Mouse (Mus musculus) myocyte (in vitro differentiated cells): Measurements from ENCODE around the gene H2al1f.
"Not testable (repeated sequence)": the region's sequence is repeated elsewhere in the genome, so short reads cannot be mapped to it uniquely, and the experiment has no call there.

Experiments used
- CEBPB ChIP-seq: IDR thresholded peaks from 2 replicates; pipeline ENCODE4 v1.6.1; 2011; ENCODE audit warnings: mild to moderate bottlenecking, moderate library complexity; ENCODE audit not compliant: poor library complexity, insufficient read depth, severe bottlenecking
- E2F4 ChIP-seq: IDR thresholded peaks from one replicate; pipeline ENCODE4 v1.6.1; 2011; ENCODE audit warnings: mild to moderate bottlenecking, control low read depth, moderate library complexity; ENCODE audit not compliant: insufficient read depth
- MAX ChIP-seq: IDR thresholded peaks from one replicate; pipeline ENCODE4 v1.6.1; 2011; ENCODE audit warnings: low read depth, mild to moderate bottlenecking, control low read depth
- MYOD1 ChIP-seq, 3 experiments: IDR thresholded peaks; one replicate each; pipeline ENCODE4 v1.6.1; 2011; ENCODE audit warnings: control low read depth in 2 of 3, low read depth in 2 of 3, mild to moderate bottlenecking in 2 of 3, moderate library complexity in 1 of 3; ENCODE audit not compliant: insufficient read length in 2 of 3, control insufficient read depth in 1 of 3
- MYOG ChIP-seq, 3 experiments: IDR thresholded peaks; one replicate each; pipeline ENCODE4 v1.6.1; 2011; ENCODE audit warnings: control low read depth in 2 of 3, low read depth in 2 of 3, mild to moderate bottlenecking in 2 of 3; ENCODE audit not compliant: insufficient read length in 2 of 3, control insufficient read depth in 1 of 3, insufficient read depth in 1 of 3
- POLR2A ChIP-seq: IDR thresholded peaks from one replicate; pipeline ENCODE4 v1.6.1; 2011; ENCODE audit warnings: low read depth, mild to moderate bottlenecking, control low read depth, moderate library complexity; ENCODE audit not compliant: insufficient read length
- POLR2AphosphoS2 ChIP-seq: IDR thresholded peaks from one replicate; pipeline ENCODE4 v1.6.1; 2011; ENCODE audit warnings: low read depth, control low read depth; ENCODE audit not compliant: insufficient read length
- REST ChIP-seq: IDR thresholded peaks from one replicate; pipeline ENCODE4 v1.6.1; 2011; ENCODE audit warnings: mild to moderate bottlenecking, control low read depth, moderate library complexity; ENCODE audit not compliant: insufficient read depth, insufficient read length
- SRF ChIP-seq: IDR thresholded peaks from one replicate; pipeline ENCODE4 v1.6.1; 2011; ENCODE audit warnings: low read depth; ENCODE audit not compliant: control insufficient read depth, insufficient read length
- TCF12 ChIP-seq: IDR thresholded peaks from one replicate; pipeline ENCODE4 v1.6.1; 2011; ENCODE audit warnings: mild to moderate bottlenecking, control low read depth; ENCODE audit not compliant: poor library complexity, insufficient read depth, severe bottlenecking
- USF1 ChIP-seq: IDR thresholded peaks from one replicate; pipeline ENCODE4 v1.6.1; 2011; ENCODE audit warnings: low read depth, mild to moderate bottlenecking, control low read depth, moderate library complexity

GRCm38 (mm10) chrX:11317956-11318355 lies 3.0 kb downstream of the H2al1f start, which contains the start of gene H2al1g:
- not testable (repeated sequence) for TF ChIP-seq POLR2A; MYOD1 (IDR thresholded peaks at IDR 0.05; ENCODE audit: control insufficient read depth in 1 of 3, insufficient read length in 2 of 3, low read depth in 2 of 3); USF1; MAX; TCF12; MYOG (IDR thresholded peaks at IDR 0.05; ENCODE audit: control insufficient read depth in 1 of 3, insufficient read depth in 1 of 3, insufficient read length in 2 of 3, low read depth in 2 of 3); CEBPB; E2F4; POLR2AphosphoS2; SRF; REST
